Mouse (Mus musculus) inflammation-experienced regulatory T-cells, adult 6 months (primary cell): Measurements from ENCODE around the gene Syde2. TPM values are rescaled to one million over a fixed set of nuclear protein-coding genes. Genes with fewer than 3 reads are reported as not detected.
"Not testable (repeated sequence)": the region's sequence is repeated elsewhere in the genome, so short reads cannot be mapped to it uniquely, and the experiment has no call there.

Source experiments
- ATAC-seq: one replicate; pipeline ENCODE4 v1.8.0; 2017
- polyA plus RNA-seq, 3 experiments: library from polyadenylated mRNA; unstranded; fragments of 100-300 nt; shearing (Covaris generic); gene quantifications; one replicate each; pipeline ENCODE4 v1.2.1; 2017

The Syde2 gene
- polyA plus RNA-seq, 3 experiments from 2014 or later, result 0.13 TPM; not detected in 2

DNA sequence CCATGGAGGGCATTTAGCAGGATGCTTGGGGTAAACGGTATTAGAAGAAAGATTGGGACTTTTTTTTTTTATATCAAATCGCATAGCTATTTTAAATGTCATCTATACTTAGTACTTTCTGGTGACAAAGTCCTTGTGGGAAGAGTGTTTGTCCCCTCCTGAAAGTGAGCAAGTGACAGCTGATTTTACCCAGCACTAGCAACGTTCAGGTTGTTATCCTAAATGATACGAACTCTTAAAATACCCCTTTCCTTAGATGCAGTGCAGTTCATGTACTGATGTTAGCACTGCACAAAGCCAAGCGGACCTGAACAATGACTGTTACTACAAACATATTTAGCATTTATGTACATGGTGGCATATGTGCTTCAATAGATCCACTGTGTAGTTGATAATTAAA, 20.9 kb upstream of the Syde2 start:
- no peak for ATAC-seq

- no peak for ATAC-seq
These were observed 18.6 kb upstream of the Syde2 start for GRCm38 (mm10) chr3:145969031-145969501.

DNA sequence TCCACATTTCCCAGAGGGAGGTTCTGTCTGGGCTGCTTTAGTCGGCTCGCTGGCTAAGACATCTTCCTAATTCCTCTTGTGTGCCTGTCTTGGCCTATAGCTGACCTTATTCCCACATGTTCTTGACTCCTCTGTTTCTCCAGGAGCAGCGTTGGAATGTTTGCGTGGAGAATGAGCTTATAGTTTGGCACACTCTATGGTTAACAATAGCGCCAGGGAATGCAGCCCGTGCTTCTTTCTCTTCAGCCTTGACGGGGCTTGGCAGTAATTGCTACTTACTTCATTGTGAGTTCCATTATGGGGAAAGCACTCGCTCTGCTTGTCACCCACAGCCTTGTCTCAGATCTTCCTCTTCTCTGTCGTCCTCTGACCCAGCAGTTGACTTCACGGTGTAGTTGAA, 16.2 kb upstream of the Syde2 start:
- ATAC-seq, result no peak

GRCm38 (mm10) chr3:145974986-145975385, 12.7 kb upstream of the Syde2 start:
- ATAC-seq, result no peak

DNA sequence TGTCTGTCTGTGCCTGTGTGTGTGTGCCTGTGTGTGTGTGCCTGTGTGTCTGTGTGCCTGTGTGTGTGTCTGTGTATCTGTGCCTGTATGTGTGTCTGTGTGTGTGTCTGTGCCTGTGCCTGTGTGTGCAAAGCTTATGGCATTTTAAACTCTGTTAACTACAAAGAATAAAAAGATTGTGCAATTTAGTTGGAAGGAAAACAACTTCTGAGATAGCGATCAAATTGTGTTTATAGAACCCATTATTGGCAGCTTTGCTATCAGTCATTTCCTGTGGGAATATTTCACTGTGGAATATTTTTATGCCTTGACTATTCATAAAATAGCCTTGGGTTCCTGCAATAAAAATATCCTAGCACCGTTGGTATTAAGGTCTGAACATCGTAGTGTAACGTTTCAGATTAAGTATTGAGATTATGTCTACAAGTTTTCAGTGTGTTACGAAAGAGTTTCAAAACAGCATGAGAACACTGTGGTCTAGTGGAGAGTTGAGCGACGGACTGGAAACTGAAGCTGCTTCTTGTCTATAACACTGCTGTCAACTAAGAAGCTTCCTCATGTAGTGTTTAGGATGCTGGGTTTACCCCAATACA, 2.2 kb upstream of the Syde2 start:
- no peak for ATAC-seq

GRCm38 (mm10) chr3:145986317-145987001, 1.2 kb upstream of the Syde2 start:
- no peak for ATAC-seq

- ATAC-seq, result peak; percentile 46
These were observed 457 bp downstream of the Syde2 start for GRCm38 (mm10) chr3:145987970-145988683.

DNA sequence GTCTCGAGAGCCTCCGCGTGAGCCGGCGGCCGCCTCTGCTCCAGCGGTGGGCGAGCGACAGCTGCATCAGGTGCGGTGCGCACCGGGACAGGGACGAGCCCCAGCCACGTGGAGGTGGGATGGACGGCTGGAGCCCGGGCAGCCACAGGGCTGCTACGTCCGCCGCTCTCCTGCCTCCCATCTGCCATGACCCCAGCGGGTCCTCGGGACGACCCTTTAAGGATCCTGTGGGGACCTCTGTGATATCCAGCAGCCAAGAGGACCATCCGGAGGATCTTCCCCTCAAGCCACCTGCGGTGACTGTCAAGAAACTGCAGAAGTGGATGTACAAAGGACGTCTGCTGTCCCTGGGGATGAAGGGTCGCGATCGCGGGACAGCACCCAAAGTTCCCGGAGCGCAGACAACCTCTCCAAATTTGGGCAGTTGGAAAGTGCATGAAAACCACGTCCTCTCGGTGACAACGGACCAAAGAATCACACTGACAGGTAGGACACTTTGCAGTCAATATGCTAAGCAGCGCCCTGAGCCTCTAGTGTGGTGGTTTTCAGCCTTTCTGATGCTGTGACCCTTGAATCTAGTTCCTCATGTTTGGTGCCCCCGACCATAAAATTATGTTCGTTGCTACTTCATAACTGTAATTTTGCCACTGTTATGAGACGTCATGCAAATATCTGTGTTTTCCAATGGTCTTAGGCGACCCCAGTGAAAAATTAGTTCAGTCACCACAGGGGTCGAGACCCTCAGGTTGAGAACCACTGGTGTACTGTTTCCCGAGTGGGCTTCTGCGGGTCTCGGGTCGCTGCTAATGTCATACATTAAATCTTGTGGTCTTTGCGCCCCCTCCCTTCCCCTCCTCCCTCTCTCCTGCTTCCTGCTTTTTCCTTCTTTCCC, 1.3 kb downstream of the Syde2 start:
- no peak for ATAC-seq

DNA sequence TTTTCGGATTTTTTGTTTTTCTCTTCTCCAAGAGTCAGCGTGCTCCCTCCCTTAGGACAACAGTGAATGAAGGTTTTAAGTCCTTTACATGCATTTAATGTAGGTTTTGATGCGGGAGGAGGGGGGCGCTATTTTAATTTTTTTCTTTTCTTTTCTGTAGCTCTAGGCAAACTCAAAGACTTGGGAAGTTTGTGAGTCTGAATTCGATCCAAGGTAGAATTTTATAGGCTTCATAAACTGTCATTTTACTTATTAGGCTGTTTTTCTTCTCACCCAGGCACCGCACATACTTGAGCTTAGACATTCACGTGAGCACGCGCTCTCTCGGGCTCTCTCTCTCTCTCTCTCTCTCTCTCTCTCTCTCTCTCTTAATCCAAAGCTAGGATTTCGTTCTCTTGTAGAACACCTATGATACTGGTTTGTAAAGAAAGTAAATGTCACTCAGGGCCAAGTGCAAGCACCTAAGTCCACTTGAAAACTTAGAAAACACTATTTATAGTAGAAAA, 2.0 kb downstream of the Syde2 start:
- ATAC-seq, result no peak

- no peak for ATAC-seq
These were observed 3.5 kb downstream of the Syde2 start for GRCm38 (mm10) chr3:145991130-145991529.

GRCm38 (mm10) chr3:145991976-145992730, 4.5 kb downstream of the Syde2 start:
- no peak for ATAC-seq

DNA sequence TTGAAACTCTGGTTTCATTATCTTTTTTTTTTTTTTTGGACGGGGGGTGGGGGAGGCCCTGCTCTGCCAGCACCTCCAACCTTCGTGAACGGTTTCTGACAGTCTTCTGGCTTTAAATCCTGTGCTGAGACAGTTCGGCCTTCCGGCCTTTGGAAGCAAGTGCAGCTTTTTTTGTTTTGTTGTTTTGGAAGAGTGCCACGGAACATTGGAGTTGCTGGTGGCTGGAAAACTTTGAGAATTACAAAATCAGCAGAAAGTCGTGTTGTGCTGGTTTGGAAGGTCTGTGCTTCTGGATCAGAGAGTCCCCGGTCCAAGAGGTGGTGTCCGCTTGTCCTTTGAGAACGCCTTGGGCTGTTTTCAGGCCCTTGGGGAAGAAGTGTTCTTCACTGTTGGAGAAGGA, 5.1 kb downstream of the Syde2 start:
- no peak for ATAC-seq

- no peak for ATAC-seq
These were observed 6.0 kb downstream of the Syde2 start for GRCm38 (mm10) chr3:145993481-145994201.

GRCm38 (mm10) chr3:145995489-145995888, 7.8 kb downstream of the Syde2 start:
- no peak for ATAC-seq

DNA sequence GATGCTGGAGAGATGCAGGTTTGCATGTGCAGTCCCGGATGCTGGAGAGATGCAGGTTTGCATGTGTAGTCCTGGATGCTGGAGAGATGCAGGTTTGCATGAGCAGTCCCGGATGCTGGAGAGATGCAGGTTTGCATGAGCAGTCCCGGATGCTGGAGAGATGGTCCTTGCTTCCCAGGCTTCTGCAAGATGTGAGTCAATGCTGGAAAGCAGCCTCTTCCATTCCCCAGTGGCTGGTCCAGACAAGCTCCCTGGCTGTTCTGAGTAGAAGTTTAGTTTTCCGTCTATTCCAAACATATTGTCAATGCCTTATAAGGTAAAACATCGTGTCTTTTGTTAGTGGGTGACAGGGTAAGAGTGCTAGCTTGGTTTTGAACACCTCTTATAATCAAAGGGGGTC, 8.9 kb downstream of the Syde2 start:
- ATAC-seq, result not testable (repeated sequence)

DNA sequence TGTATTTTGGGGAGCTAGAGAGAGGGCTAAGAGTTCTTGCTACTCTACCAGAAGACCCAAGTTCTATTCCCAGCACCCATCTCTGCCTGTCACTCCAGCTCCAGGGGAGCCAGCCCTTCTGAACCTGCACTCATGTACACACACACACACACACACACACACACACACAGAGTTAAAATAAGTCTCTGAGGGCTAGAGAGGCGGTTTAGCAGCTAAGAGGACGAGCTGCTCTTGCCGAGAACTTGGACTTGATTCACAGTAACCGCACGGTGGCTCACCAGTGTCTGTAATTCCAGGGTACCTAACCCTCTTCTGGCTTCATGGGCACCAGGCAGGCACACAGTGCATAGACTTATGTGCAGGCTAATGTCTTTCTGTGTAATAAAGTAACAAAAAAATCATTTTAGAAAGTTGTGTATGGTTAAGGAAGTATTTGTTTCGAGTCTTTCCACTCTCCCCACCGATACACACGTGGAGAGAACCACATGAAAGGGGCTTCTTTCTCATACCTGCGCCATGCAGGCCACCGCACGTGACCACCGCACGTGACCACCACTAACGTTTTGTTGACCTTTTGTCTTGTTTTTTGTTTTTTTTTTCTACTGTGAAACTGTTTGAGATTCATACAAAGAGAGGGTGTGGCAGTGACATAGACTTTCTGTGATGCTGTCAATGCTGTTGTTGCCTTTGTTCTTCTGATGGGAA, 16.8 kb downstream of the Syde2 start:
- ATAC-seq, result no peak

GRCm38 (mm10) chr3:146007872-146008271, 20.2 kb downstream of the Syde2 start:
- no peak for ATAC-seq

DNA sequence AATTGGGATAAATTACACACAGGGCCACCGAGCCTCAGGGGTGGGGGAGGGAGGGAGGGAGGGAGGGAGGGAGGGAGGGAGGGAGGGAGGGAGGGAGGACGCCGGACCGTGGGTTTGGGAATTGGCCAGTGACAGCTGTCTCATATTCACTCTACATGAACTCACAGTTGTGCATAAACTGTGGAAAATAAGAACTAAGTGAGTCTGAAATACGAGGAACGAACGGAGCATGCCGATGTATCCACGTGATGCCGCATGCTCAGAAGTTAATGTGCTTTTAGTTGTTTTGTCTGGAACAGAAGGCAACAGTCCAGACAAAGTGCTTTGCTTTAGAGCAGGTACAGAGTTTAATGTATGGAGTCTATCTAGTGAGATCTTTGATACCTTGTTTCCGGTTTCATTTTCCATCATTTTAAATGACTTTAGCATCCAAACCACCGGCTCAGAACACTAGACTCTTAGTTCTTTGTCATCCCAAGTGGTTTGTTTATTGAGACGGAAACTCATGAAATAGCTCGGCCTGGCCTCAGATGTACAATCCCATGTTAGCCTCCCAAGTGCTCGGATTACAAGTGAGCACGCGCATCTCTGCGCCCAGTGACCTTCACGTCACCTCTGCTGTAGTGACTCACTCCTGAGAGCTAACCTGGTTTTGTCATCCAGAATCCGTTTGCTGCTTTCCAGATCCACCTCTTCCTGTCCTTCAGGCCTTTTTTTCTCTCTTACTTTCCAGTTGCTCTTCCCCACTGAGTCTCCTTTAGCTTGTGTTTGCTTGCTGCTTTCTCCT, 22.4 kb downstream of the Syde2 start:
- no peak for ATAC-seq

- no peak for ATAC-seq
These were observed 23.1 kb downstream of the Syde2 start for GRCm38 (mm10) chr3:146010751-146011150.
